Mouse (Mus musculus): ENCODE measurements around the gene Vps13a.
"Not testable (repeated sequence)": the region's sequence is repeated elsewhere in the genome, so short reads cannot be mapped to it uniquely, and the experiment has no call there.

DNA sequence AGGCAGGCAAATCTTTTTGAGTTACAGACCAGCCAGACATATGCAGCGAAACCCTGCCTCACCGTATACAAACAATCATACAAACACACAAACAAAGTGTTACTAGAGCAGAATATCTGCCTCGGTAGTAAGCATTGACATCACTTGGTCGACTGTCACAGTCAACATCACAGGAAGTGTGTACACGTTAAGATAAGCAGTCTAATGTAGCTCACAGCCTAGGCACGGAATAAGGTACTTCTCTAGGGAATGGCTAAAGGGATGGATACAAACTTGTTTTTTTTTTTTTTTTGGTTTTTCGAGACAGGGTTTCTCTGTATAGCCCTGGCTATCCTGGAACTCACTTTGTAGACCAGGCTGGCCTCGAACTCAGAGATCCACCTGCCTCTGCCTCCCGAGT is 23.3 kb downstream of the Vps13a start:
- TF ChIP-seq CTCF (IDR thresholded peaks at IDR 0.05; ENCODE audit: borderline replicate concordance, insufficient read depth, low read length); POLR2A (IDR thresholded peaks at IDR 0.05; ENCODE audit: low read depth, low read length): not testable (repeated sequence)

All from embryonic fibroblast, embryonic 13.5 days (primary cell).